Mouse (Mus musculus) adrenal gland, postnatal 25 days (tissue): Measurements from ENCODE around the gene Osbpl5. TPM values are rescaled to one million over a fixed set of nuclear protein-coding genes. Genes with fewer than 3 reads are reported as not detected.
"Not testable (repeated sequence)": the region's sequence is repeated elsewhere in the genome, so short reads cannot be mapped to it uniquely, and the experiment has no call there.

Experiments used
- DNase-seq: peaks from one replicate; pipeline ENCODE4 v3.0.0; 2021; ENCODE audit warnings: mixed read lengths
- microRNA-seq, 2 experiments: library from miRNA; unstranded; fragments of <30 nt; microRNA quantifications; one replicate each; pipeline ENCODE4 v1.2.0; 2021
- total RNA-seq: library from RNA; stranded (reverse); gene quantifications from 2 replicates; pipeline ENCODE4 v1.2.3, GENCODE M21; 2021

Osbpl5 gene
- total RNA-seq, 1 experiment from 2014 or later: 37.0 TPM

GRCm38 (mm10) chr7:143643949-143644348 is 112.8 kb downstream of the Osbpl5 start:
- not testable (repeated sequence) for DNase-seq

Small RNA genes lying within 50 kb of the gene (microRNA-seq; reads per million reads assigned to microRNA genes)
- 0 reads per million in 2 experiments for gene Gm22064

Other genes starting within 250 kb of the Osbpl5 start
- gene Nap1l4, start 207.9 kb downstream of the Osbpl5 start, total RNA-seq: 117 and 135 TPM in 2 replicates
- gene Cars, start 156.9 kb downstream of the Osbpl5 start, total RNA-seq: 47.3 and 74.9 TPM in 2 replicates
- gene Tnfrsf26, start 128.3 kb downstream of the Osbpl5 start, total RNA-seq: 1.0 and 1.4 TPM in 2 replicates
- 4.4 and 6.5 TPM in 2 replicates for gene Tnfrsf22, start 107.3 kb downstream of the Osbpl5 start, total RNA-seq
- 1.4 and 2.7 TPM in 2 replicates for gene Tnfrsf23, start 71.1 kb downstream of the Osbpl5 start, total RNA-seq
- gene Mrgprg, start 10.0 kb upstream of the Osbpl5 start, total RNA-seq: 0.27 and 0.67 TPM in 2 replicates
- 1.4 and 2.0 TPM in 2 replicates for gene Mrgpre, start 27.5 kb upstream of the Osbpl5 start, total RNA-seq
- gene Nadsyn1, start 65.9 kb upstream of the Osbpl5 start, total RNA-seq: 16.7 and 21.7 TPM in 2 replicates
- 1,142 and 1,301 TPM in 2 replicates for gene Dhcr7, start 66.2 kb upstream of the Osbpl5 start, total RNA-seq
- not detected in 2 replicates for gene Gm498, start 109.9 kb upstream of the Osbpl5 start, total RNA-seq
- gene Shank2, start 244.9 kb upstream of the Osbpl5 start, total RNA-seq: 4.9 and 11.8 TPM in 2 replicates